Comparison of ENCODE assay signal across 27 mouse cellular contexts in the genomic region with DNA sequence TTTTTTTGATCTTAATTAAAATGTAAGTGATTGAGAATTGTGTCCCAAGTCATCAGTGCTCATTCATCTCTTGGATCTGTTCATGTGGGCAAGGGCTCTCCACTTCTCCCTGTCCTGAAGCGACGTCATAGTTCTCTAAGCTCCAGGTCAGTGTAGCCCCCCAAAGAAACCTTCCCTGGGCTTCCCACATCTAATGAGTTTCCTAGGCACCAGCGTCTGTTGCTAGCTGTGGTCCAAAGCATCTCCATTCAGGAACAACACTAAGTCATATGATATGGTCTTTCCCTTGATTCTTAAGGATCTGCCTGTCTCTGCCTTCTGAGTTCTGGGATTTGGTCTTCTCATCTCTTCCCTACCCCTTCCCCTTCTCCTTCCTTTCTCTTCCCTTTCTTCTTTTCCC.
"Had no signal": no experiment of that assay in that cellular context is flagged by ENCODE, and none has a peak within 500 bp of the region (broad histone marks: within the 10 kb centered on the region; RNA-seq: fewer than 3 reads in every experiment).

No protein-coding gene starts in this region.

- H3K4me1 ChIP-seq: embryonic facial prominence, embryonic 15.5 days; heart, embryonic 10.5 days had no signal

- H3K27ac ChIP-seq: embryonic facial prominence, embryonic 10.5 days; embryonic facial prominence, embryonic 12.5 days; embryonic facial prominence, embryonic 13.5 days; embryonic facial prominence, embryonic 15.5 days; forebrain, embryonic 10.5 days; forebrain, embryonic 12.5 days; forebrain, embryonic 15.5 days; gastrocnemius, adult 2 months; heart, embryonic 10.5 days had no signal

- H3K9me3 ChIP-seq: embryonic facial prominence, embryonic 10.5 days; embryonic facial prominence, embryonic 12.5 days; embryonic facial prominence, embryonic 13.5 days; embryonic facial prominence, embryonic 15.5 days; forebrain, embryonic 10.5 days; forebrain, embryonic 12.5 days; forebrain, embryonic 15.5 days; heart, embryonic 10.5 days had no signal

- H3K36me3 ChIP-seq: embryonic facial prominence, embryonic 10.5 days; embryonic facial prominence, embryonic 12.5 days; embryonic facial prominence, embryonic 13.5 days; embryonic facial prominence, embryonic 15.5 days; forebrain, embryonic 10.5 days; forebrain, embryonic 12.5 days; forebrain, embryonic 15.5 days; heart, embryonic 10.5 days had no signal

- H3K4me2 ChIP-seq: embryonic facial prominence, embryonic 12.5 days; embryonic facial prominence, embryonic 13.5 days; embryonic facial prominence, embryonic 15.5 days; forebrain, embryonic 12.5 days; forebrain, embryonic 15.5 days had no signal

- DNase-seq: cerebellum, adult 2 months; cerebellum, adult 8-10 months; cerebellum, adult 9-10 months; cerebellum, adult 9-11 months; cerebellum, postnatal 10 days; cerebellum, postnatal 14 days; cerebellum, postnatal 25 days; cerebellum, postnatal 36 days; embryo, embryonic 11 days; forebrain, postnatal 0 days; gastrocnemius, adult 2 months; gastrocnemius, postnatal 10 days; gastrocnemius, postnatal 14 days; gastrocnemius, postnatal 25 days; gastrocnemius, postnatal 36 days; heart, adult 18-20 months had no signal

- ATAC-seq: forebrain, embryonic 14.5 days; forebrain, embryonic 15.5 days; forebrain, embryonic 16.5 days; forebrain, postnatal 0 days had no signal

- H3K4me3 ChIP-seq: embryonic facial prominence, embryonic 10.5 days; embryonic facial prominence, embryonic 12.5 days; embryonic facial prominence, embryonic 13.5 days; embryonic facial prominence, embryonic 15.5 days; erythroblast, embryonic 14.5 days; forebrain, embryonic 10.5 days; forebrain, embryonic 12.5 days; forebrain, embryonic 15.5 days; gastrocnemius, adult 2 months; heart, embryonic 10.5 days had no signal

- H3K9ac ChIP-seq: embryonic facial prominence, embryonic 12.5 days; embryonic facial prominence, embryonic 13.5 days; embryonic facial prominence, embryonic 15.5 days; forebrain, embryonic 12.5 days; forebrain, embryonic 15.5 days; forebrain, postnatal 0 days had no signal

- H3K27me3 ChIP-seq: embryonic facial prominence, embryonic 12.5 days; embryonic facial prominence, embryonic 15.5 days; forebrain, embryonic 12.5 days; forebrain, embryonic 15.5 days had no signal
